Mouse (Mus musculus) cerebellum, adult (tissue): ENCODE measurements around the gene Lemd1.
A peak's percentile ranks its signal among the peaks of the same experiment; 100 is the strongest.

Experiments
- ATAC-seq: cut with Nextera tagmentation; 2 replicates; pipeline ENCODE4 v1.9.2; 2017; ENCODE audit warnings: mild to moderate bottlenecking, moderate library complexity, mixed read lengths; ENCODE audit not compliant: insufficient number of reproducible peaks, low FRiP score, low TSS enrichment

Gene Lemd1

DNA sequence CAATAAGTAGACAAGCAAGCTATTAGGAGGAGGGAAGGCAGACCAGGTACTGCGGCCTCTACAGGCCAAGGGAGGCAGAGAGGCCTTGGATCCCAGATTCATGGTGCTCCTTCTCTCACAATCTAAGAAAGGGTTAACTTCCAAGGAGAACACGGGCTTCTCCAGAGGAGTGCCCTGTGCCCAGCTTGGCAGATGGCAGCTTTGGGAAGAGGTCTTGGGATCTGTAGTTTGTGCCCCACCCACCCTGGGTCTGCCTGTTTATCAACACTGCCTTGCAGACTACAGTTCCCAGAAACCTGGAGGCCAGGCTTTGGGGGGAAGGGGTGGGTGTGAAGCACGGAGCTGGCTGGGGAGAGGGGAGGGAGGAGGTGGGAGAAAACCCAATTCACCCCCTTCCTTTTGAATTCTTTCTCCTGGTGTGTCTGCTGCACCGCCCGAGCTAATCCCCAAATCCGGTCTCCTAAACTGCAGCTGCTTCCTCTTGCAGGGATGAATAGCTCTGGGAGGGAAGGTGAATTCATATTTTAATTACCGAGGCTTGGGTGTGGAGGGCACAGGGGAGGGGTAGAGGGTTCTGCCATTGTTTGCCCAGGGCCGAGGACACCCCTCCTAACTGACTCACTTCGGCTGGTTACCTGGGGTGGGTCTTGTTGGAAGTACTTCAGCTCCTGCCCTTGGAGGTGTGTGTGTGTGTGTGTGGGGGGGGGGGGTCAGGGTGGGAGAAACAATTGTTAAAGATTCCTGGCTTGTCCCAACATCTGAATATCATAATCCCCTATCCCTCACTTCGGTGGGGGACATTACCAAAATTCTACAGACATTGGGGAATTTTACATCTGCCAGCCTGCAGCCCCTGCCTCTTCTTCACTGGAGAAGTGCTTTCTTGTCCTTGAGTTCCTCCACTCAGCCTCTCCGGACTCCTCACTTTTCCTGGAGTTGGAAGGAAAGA lies 9.6 kb downstream of the Lemd1 start:
- ATAC-seq, result peak; percentile 88

DNA sequence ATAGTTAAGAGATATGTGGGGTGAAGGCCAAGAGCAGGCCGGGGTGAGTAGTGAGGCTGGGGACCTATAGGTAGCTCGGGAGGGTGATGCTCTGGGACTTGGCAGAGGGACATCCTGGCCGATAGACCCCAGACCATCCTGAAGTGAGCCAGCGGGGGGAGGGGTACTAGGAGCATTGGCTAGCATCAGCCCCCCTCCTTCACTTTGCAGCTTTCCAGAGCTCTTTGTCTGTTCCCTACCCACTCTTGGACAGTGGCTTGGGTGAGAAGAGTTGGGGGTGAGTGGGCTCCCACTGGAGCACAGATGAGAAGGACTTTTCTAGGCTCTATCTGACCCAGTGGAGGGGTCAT lies 10.3 kb downstream of the Lemd1 start:
- no peak for ATAC-seq

DNA sequence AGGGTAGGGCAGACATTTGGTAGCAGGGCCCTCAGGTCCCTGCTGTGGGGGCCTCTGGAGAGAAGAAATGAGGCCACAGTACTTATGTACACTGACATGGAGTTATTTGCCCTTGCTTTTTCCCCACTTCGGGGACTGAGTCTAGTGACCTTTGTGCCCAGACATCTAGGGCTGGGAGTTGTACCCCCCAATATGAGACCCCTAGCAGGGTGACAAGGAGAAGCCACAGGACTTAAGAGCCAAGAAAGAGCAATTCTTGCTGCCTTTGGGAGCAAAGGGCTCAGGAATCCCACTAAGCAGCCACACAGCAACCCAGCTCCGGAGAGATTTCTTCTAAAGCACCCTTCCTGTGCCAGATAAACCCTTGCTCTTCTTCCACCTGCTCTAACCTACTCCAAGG lies 10.7 kb downstream of the Lemd1 start:
- no peak for ATAC-seq

DNA sequence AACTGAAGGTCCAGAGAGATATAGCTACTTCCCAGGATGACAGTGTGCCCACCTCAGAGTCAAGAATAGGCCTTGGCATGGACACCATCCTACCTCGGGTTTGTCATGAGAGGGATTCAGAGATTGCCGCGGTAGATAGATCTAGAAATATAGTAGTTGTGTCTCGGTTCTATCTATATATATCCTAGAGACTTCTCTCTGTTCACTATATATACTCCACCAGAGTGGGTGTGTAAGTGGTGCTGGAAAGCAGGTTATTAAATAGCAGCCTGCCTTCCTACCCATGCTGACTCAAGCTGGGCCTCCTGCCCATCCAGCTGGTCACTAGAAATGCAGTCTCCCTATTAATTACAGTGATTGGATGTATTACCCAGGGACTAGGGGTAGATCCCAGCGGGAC lies 11.5 kb downstream of the Lemd1 start:
- no peak for ATAC-seq

DNA sequence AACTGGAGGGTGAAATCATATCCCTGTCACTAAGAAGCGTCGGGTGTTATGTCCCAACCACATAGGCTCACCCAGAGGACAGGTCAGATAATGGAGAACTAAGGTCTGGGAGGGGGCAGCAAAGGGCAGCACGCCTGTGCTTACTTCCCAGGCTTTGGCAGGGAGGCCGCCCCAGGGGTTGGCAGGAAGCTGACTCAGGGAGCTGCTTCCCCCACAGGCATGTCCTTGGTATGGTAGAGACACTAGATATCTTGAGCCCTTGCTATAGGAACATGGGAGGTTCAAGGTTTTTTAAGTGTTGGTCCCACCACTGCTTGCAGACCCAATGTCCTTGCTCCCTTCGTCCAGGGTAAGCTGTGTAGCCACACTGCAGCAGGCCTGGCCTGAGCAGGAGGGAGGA lies 14.7 kb downstream of the Lemd1 start:
- ATAC-seq, result no peak

DNA sequence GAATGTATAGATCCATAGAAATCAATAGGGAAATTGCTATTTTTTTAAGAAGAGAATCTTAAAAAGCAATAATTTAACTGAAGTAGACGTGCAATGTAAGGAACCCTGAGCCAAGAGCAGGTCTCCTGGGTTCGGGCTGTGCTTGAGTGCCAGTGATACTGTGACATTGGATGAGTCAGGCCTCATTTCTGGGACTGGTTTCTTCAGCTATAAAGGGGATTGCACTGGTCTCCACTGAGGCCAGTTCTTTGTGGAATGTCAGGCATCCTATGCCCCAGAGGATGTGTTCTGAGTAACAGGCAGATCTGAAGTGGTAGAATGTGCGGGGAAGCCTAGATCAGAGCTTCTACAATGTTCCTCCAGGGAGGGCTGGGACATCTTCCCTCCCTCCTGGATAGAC lies 15.6 kb downstream of the Lemd1 start:
- no peak for ATAC-seq

DNA sequence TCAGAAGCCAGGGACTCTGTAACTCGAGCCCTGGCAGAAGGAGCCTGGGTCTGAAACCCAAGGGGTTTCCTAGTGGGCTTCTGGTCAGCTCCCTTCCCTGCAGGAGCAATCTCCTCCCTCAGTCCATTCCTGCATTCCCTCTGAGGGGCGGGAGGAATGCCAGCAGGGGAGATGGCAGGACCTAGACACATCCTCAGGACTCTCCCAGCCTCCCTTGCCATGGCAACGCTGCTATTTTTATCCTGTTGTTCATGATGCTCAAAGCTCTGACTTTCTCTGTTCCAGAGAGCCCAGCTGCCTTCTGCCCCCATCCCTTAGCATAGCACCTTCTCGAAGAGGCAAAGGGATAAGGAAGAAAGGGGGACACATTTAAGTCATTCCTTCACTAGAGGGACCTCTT lies 16.9 kb downstream of the Lemd1 start:
- ATAC-seq, result 0 out of 2 replicates have a peak, but pooled peaks have one; percentile 37

DNA sequence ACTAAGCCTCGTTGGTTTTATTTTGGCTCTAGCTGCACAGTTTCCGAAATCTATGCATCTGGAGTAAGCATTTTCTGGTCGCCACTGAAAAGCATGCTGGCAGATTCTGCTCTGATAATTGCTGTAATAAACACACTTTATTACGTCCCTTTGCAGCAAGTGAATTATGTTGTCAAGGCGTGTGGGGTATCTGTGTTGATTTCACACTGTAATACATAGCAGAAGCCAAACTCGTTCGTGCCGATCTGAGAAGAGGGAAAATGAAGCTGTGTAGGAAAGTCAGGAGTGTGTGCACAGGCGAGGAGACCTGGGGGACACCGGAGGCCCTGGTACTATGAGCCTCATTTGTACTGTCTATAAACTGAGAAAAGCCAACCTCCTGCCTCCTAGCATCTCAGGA lies 18.2 kb downstream of the Lemd1 start:
- ATAC-seq, result no peak

DNA sequence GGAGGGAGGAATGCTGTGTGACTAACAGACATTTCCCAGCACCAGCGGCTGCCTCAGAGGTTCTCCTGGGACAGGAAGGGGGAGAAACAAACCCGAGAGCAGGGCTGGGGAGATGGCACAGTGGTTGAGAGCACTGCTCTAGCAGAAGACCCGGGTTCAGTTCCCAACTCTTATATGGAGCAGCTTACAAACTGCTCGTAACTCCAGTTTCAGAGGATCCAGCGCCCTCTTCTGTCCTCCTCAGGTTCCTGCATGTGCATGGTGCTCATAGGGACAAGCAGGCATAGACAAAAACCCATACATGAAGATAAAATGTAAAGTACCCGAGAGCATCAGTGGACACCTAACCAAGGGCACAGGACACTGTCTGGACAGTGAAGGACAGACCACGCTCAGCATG lies 19.7 kb downstream of the Lemd1 start:
- ATAC-seq, result no peak

DNA sequence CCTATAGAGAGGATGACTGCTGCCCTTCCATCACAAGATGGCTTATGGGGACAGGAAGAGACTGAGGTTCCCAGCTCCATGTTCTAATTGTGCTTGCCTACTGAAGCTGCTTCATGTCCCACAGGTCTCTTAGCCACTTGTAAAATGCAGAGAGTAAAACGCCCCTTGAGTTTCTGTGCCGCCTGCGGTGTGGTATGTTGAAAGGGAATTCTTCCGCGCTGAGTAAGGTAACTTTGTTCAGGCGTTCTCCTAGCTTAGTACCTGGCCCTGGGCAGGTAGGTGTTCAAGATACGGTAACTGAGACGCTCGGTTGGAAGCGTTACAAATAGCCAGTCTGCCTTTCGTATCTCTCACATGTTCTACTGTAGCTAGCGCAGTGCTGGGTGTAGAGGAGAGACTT lies 20.4 kb downstream of the Lemd1 start:
- no peak for ATAC-seq

DNA sequence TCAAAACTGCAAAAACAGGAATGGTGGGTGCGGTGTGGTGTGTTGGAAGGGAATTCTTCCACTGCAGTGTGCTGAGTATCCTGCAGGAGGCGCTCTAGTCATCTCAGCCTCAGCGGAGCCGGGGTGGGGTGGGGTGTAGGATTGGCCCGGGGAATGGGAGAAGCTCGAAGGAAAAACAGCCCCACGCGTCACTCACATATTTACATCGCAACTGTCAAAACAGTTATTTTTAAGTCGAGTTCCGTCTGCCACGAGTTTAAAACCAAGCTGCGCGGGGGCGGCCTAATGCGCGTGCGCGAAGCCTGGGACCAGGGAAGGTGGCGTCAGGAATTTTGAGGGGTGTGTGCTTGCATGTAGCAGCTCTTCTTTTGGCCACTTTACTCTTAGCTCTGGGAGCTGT lies 21.0 kb downstream of the Lemd1 start:
- no peak for ATAC-seq

DNA sequence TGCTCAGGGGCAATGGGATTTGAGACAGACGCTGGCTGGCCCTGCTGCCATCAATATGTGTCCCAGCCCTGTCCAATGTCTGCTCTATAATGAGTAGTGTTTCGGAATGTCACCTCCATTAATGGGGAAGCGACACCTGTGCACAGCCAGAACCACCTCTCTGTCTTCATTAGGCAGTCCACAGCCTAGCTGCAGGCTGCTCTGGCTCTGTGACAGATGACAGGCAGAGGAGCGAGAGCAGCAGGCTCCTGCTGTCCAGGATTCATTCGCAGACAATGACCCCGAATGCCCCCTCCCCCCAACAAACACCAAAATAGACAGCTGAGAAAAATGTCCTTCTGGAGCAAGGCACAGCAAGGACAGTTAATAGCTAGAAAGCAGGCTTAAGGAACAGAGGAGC lies 21.8 kb downstream of the Lemd1 start:
- ATAC-seq, result no peak; the same call in 1 of the 2 replicates

DNA sequence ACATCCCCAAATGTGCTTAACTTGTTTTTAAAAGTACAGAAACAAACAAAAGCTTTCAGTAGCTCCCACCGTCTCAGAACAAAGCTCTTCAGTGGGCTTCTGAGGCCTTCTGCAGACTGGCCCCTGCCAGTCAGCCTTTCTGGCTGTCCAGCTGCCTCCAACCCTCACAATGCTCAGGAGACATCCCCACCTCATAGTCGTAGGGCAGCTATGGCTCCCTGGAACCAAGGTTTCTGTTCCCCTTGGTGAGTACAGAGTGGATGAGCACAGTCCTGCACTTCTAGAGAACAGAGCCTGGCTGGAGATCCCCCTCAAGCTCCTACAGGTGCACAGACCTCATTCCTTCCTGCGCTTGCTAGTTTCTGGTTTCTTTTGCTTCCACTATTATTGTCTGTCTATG lies 25.0 kb downstream of the Lemd1 start:
- no peak for ATAC-seq

DNA sequence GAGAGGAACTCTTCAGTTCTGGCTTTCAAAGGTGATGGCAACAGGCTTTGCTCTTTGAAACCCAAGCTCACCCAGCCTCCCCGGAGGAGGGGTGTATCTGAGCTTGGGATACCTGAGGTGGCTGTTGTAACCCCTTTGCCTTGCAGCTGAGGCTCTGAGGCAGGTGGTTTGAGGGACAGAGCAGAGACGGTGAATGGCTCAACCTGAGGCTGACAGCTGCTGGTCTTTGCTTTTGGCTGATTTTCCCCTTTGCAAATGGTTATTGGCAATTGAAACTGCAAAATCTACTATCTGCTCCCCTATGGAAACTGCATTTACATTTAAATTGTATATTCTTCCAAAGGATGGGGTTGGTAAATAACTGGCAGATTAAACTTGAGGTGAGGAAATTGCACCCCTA lies 30.4 kb downstream of the Lemd1 start:
- no peak for ATAC-seq

DNA sequence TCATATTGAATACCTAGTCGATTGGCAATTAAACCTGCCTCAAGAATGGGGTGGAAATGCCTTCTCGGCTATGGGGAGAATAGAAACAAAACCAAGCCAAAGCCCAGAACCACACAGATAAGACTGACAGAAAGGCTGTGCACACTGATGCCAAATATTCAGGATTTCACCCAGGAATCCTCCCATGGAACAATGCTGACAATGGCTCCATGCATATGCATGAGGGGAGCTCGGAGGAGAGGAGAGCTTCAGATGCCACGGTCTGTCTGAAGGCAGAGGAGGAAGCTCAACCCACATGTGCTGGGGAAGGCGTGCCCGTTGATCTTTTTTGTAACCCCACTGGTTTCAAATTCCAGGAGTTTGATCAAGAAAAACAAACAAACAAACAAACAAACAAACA lies 30.9 kb downstream of the Lemd1 start:
- no peak for ATAC-seq

DNA sequence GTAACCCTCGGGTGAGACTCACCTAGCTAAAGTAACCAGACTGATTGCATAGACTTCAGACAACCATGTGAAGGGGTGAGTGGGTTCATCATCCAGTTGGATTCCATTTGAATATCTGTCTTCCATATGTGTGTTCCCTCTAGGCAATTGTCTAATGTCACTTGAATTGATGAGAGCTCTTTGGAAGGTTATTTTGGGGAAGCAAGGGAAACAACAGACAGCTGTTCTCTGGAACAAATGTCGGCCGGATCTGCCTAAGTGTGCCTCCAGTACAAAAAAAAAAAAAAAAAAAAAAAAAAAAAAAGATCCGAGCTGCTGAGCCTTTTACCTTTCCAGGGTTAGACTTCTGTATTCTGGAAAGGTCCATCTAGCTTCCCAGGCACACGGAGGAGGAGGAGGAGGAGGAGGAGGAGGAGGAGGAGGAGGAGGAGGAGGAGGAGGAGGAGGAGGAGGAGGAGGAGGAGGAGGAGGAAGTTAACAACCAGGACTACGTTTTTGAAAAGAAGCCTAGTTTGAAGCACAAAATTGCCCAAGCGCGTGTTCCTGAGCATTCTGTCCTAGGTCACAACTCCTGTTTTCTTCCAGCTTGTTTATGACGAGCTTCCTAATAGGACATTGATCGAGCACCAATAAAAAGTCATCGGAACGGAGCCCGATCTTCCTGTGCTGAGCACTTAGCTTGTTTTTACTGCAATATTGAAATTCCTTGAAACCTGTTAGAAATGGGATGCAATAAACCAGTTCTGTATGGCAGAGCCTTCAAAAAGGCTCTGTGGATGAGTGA lies 35.3 kb downstream of the Lemd1 start:
- no peak for ATAC-seq

DNA sequence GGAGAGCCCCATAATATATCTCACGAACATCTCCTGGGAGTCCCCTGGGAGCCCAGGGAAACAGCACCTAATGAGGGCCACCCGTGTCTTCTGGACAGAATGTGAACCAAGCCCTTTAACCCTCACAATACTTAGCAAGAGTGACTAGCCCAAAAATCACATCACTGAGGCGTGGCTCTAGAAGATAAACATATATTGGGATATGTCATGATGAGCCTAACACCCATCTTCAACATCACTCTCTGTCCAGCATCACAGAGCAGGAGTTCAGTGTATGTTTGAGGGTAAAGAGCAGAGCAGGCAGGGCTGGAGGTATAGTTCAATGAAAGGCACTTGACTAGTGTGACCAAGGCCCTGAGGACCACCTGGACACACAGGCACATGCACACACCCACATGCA lies 38.4 kb downstream of the Lemd1 start, which contains the start of gene Gm10188:
Gm10188 (minus strand) TSS at position 101 of the 400 bp plus-strand sequence.
- ATAC-seq, result no peak

DNA sequence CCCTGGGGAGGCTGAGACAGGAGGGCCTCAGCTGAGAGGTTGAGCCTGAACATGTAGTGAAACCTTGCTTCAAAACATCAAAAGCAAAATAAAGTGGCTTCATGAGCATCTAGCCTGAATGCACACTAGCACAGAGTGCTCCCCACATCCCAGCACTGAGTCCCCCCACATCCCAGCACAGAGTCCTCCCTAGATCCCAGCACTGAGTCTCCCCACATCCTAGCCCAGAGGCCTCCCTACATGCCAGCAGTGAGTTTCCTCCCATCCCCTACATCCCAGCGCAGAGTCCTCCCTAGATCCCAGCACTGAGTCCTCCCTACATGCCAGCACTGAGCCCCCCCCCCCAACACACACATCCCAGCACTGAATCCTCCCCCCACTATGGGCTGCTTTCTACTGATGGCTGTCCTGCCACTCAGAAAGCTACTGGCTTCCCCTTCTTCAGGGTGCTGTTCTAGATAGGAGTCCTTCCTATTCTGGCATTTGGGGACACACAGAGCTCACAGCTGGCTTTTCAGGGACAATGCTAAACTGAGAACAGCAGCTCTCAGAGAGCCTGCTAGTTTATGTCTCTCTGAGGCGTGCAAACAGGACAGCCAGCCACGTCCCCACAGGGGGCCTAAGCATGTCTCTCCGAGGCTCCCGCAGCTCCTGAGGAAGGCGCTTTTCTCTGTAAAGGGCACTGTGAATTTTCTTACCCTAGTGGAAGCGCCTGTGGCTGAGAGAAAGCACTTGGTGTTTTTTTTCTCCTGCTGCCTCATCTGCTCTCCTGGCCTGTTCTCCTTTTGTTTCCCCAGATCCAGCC lies 40.4 kb downstream of the Lemd1 start:
- ATAC-seq, result no peak

DNA sequence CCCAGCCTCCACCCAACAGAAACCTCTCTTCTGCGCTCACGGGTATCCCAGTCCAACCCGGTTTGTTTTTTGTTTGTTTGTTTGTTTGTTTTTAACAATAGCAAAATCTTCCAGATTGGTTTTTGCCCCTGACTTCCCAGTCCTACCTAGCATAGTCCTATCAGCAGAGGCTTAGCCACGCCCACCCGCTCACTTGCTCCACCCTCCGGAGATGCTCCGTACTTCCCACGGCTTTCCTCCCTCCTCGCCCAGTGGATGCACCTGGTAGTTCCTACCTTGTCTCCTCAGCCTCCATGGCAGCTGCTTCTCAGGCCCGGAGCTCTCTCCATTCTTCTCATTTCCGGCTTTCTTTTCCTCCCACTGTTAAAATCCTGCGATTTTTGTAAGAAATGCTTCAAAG lies 42.3 kb downstream of the Lemd1 start:
- no peak for ATAC-seq

DNA sequence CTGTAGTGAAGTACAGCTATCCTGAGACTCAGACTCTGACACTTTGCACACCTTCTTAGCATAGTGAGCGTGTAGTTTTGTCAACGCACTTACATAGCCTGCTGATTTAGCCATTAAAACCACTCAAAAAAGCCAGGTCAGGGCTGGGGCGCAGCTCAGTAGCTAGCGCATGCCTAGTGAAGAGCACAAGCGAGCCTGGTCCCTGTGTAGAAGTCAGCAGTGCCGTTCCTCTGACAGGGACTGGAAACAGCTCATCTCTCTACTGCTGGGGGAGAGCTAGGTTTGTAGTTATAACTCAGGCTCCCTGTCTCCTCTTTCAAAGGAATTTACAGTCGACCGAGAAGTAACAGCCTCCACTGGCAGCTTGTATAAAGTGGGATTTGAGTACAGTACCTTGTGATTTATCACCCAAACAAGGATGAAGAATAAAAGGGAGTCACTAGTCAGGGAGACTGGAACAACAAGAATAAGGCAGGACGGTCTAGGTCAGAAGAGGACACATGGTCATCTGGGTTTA lies 43.6 kb downstream of the Lemd1 start:
- no peak for ATAC-seq
